Mouse (Mus musculus) bone marrow, adult 2 months (tissue): ENCODE results near the gene Pax4.

Experiments
- CTCF ChIP-seq: fragments of 200-500 bp; IDR thresholded peaks from 2 replicates; pipeline ENCODE4 v1.5.1; 2011; ENCODE audit warnings: low read length, control low read depth; ENCODE audit not compliant: control insufficient read depth, insufficient read depth
- POLR2A ChIP-seq: fragments of 200-500 bp; IDR thresholded peaks from 2 replicates; pipeline ENCODE4 v1.6.1; 2011; ENCODE audit warnings: low read depth, mild to moderate bottlenecking, control low read depth, low read length, borderline replicate concordance; ENCODE audit not compliant: control insufficient read depth

GRCm38 (mm10) chr6:28474839-28475238 is 25.7 kb upstream of the Pax4 start, which contains the start of gene Snd1:
- TF ChIP-seq POLR2A: no peak
- TF ChIP-seq CTCF: no peak
